Mouse (Mus musculus): ENCODE measurements around the gene Cc2d2a.

DNA sequence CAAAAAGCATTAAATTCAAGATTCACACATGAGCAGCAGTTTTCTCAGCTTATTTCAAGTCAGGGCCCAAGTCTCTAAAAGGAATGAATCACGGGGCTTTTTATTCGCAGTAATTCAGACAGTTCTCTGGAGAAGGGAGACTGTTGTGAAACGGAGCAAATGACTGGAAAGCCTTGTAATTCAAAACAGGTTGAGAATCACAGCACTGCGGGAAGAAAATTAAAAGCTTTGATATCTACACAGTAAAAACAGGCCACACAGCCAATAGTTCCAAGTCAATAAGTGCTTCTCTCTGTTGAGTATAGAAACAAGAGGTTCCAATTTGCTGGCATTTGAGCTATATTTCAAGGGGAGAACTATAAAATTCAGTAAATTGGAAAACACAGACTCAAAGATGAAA is 17.1 kb upstream of the Cc2d2a start:
- TF ChIP-seq CTCF (IDR thresholded peaks at IDR 0.05 in 2 of 3, conservative IDR thresholded peaks at IDR 0.05 in 1 of 3; ENCODE audit: control insufficient read depth in 1 of 3, insufficient read depth in 1 of 3, low read depth in 2 of 3, low read length in 3 of 3, poor library complexity in 1 of 3, severe bottlenecking in 1 of 3) (no peak), NELFE (IDR thresholded peaks at IDR 0.05; ENCODE audit: low read depth, low read length) (no peak), JUND (IDR thresholded peaks at IDR 0.05; ENCODE audit: low read depth, low read length) (no peak), POLR2A (IDR thresholded peaks at IDR 0.05; ENCODE audit: control insufficient read depth in 1 of 2, insufficient read depth in 1 of 2, low read depth in 1 of 2, low read length in 2 of 2, poor library complexity in 1 of 2) (no peak), POLR2AphosphoS2 (IDR thresholded peaks at IDR 0.05; ENCODE audit: low read length) (no peak), TBP (IDR thresholded peaks at IDR 0.05; ENCODE audit: low read depth, low read length) (no peak), ZC3H11A (IDR thresholded peaks at IDR 0.05; ENCODE audit: low read depth, low read length) (no peak), MAZ (IDR thresholded peaks at IDR 0.05; ENCODE audit: low read depth, low read length) (no peak), CHD1 (IDR thresholded peaks at IDR 0.05; ENCODE audit: low read depth, low read length) (no peak), UBTF (IDR thresholded peaks at IDR 0.05; ENCODE audit: borderline replicate concordance, insufficient read depth, low read depth, low read length) (no peak), NRF1 (IDR thresholded peaks at IDR 0.05; ENCODE audit: insufficient read depth, low read depth, low read length, poor library complexity, severe bottlenecking) (no peak)
